Mouse (Mus musculus): ENCODE data around the gene Gm11596. TPM values are rescaled to one million over a fixed set of nuclear protein-coding genes. Genes with fewer than 3 reads are reported as not detected.

Gene Gm11596
- polyA plus RNA-seq (2017; shearing (Covaris generic)), result not detected

DNA sequence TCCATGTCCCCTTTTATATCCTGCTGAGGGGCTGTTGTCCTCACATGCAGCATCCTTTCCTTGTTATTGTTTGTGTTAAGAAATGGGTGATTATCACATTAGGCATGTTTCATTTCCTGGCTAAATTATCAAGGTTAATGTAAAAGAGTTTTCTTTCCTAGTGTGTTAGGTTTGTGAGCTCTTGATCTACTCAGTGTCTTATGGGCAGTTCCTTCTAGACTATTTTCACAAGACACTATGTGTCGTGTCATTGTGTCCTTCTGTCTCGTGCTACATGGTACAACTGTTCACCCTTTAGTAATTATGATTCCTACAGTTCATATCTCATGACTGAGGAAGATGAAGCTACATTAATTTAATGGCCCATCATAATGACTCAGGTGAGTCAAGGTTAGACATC, at the start of gene Gm11596:
Gene Gm11596, minus strand, starts transcription at position 101 of the 400 bp plus-strand sequence.

DNA sequence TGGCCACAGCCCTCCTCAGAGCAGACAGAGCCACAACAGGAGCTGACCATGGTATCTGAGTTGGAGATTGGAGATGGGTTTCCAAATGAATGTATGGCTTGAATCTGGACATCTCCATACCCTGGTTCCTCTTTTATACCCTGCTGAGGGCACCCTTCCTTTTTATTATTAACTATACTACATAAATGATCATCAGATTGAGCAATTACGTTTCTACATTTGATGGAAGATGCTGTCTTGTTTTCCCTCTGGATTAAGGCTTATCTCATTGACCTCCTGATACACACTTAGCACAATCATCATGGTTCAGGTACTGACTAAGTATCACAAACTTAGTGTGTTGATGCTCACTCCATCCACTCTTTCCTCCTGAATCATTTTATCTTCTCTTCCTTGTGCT, 44.7 kb upstream of the Gm11596 start, which contains the start of gene 2300003K06Rik:
Gene 2300003K06Rik, minus strand, starts transcription at position 101 of the 400 bp plus-strand sequence.

DNA sequence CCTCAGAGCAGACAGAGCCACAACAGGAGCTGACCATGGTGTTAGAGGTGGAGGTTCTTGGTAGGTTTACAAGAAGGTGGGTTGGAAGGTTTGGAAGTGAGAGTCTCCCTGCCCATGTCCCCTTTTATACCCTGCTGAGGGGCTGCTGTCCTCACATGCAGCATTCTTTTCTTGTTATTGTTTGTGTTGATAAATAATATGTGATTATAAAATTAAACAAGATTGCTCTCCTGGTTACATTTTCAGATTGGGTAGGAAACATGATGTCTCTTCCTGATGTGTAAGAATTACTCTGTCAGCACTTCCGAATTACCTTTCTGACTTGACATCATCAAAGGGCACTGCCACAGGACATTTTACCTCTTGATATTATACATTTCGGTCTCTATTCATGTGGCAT, 22.3 kb upstream of the Gm11596 start, which contains the start of gene Gm11564:
Gene Gm11564, minus strand, starts transcription at position 101 of the 400 bp plus-strand sequence.

DNA sequence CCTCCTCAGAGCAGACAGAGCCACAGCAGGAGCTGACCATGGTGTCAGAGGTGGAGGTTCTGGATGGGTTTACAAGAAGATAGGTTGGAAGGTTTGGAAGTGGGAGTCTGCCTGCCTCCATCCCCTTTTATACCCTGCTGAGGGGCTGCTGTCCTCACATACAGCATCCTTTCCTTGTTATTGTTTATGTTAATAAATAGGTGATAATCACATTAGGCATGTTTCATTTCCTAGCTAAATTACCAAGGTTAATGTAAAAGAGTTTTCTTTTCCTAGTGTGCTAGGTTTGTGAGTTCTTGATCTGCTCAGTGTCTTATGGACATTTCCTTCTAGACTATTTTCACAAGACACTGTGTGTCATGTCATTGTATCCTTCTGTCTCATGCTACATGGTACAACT, 16.5 kb upstream of the Gm11596 start, which contains the start of gene Krtap4-13:
Gene Krtap4-13, minus strand, starts transcription at position 101 of the 400 bp plus-strand sequence.

DNA sequence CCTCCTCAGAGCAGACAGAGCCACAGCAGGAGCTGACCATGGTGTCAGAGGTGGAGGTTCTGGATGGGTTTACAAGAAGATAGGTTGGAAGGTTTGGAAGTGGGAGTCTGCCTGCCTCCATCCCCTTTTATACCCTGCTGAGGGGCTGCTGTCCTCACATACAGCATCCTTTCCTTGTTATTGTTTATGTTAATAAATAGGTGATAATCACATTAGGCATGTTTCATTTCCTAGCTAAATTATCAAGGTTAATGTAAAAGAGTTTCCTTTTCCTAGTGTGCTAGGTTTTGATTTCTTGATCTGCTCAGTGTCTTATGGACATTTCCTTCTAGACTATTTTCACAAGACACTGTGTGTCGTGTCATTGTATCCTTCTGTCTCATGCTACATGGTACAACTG, 11.1 kb upstream of the Gm11596 start, which contains the start of gene Gm11554:
Gene Gm11554, minus strand, starts transcription at position 101 of the 400 bp plus-strand sequence.

DNA sequence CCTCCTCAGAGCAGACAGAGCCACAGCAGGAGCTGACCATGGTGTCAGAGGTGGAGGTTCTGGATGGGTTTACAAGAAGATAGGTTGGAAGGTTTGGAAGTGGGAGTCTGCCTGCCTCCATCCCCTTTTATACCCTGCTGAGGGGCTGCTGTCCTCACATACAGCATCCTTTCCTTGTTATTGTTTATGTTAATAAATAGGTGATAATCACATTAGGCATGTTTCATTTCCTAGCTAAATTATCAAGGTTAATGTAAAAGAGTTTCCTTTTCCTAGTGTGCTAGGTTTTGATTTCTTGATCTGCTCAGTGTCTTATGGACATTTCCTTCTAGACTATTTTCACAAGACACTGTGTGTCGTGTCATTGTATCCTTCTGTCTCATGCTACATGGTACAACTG, 5.6 kb upstream of the Gm11596 start, which contains the start of gene Gm11569:
Gene Gm11569, minus strand, starts transcription at position 101 of the 400 bp plus-strand sequence.

DNA sequence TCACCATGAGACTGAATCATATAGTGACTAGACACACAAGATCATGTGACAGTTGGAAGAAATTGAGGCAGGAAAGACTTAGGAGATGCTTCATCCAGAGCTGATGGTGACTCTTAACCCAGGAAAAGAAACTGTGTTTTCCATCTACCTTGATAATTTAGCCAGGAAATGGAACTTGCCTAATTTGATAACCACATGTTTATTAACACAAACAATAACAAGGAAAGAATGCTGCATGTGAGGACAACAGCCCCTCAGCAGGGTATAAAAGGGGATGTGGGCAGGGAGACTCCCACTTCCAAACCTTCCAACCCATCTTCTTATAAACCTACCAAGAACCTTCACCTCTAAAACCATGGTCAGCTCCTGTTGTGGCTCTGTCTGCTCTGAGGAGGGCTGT, 8.4 kb downstream of the Gm11596 start, which contains the start of gene Krtap4-9:
Gene Krtap4-9, plus strand, starts transcription at position 301 of the 400 bp plus-strand sequence.

DNA sequence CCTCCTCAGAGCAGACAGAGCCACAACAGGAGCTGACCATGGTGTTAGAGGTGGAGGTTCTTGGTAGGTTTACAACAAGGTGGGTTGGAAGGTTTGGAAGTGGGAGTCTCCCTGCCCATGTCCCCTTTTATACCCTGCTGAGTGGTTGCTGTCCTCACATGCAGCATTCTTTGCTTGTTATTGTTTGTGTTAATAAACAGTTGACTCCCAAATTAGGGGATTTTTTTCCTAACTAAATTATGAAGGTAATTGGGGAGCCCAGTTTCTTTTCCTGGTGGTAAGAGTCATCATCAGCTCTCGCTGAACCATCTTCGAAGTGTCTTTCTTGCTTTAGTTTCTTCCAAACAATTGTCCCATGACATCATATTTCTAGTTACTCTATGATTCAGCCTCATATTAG, 12.7 kb downstream of the Gm11596 start, which contains the start of gene Krtap4-8:
Gene Krtap4-8, minus strand, starts transcription at position 101 of the 400 bp plus-strand sequence.

DNA sequence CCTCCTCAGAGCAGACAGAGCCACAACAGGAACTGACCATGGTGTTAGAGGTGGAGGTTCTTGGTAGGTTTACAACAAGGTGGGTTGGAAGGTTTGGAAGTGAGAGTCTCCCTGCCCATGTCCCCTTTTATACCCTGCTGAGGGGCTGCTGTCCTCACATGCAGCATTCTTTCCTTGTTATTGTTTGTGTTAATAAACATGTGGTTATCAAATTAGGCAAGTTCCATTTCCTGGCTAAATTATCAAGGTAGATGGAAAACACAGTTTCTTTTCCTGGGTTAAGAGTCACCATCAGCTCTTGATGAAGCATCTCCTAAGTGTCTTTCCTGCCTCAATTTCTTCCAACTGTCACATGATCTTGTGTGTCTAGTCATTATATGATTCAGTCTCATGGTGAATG, 20.5 kb downstream of the Gm11596 start, which contains the start of gene Gm11595:
Gene Gm11595, minus strand, starts transcription at position 101 of the 400 bp plus-strand sequence.

Other genes starting within 250 kb of the Gm11596 start
- gene Krtap3-3, start 242.6 kb downstream of the Gm11596 start, polyA plus RNA-seq (2017; shearing (Covaris generic)), result not detected
- not detected for gene Krtap3-2, start 236.6 kb downstream of the Gm11596 start, polyA plus RNA-seq (2017; shearing (Covaris generic))
- not detected for gene Gm11939, start 234.0 kb downstream of the Gm11596 start, polyA plus RNA-seq (2017; shearing (Covaris generic))
- gene Krtap3-1, start 226.8 kb downstream of the Gm11596 start, polyA plus RNA-seq (2017; shearing (Covaris generic)), result not detected
- gene Krtap1-5, start 212.5 kb downstream of the Gm11596 start, polyA plus RNA-seq (2017; shearing (Covaris generic)), result not detected
- gene Krtap1-4, start 209.8 kb downstream of the Gm11596 start, polyA plus RNA-seq (2017; shearing (Covaris generic)), result not detected
- gene Krtap1-3, start 202.1 kb downstream of the Gm11596 start, polyA plus RNA-seq (2017; shearing (Covaris generic)), result not detected
- gene Krtap9-3, start 195.4 kb downstream of the Gm11596 start, polyA plus RNA-seq (2017; shearing (Covaris generic)), result not detected
- gene Gm11938, start 190.2 kb downstream of the Gm11596 start, polyA plus RNA-seq (2017; shearing (Covaris generic)), result not detected
- not detected for gene Gm11937, start 183.3 kb downstream of the Gm11596 start, polyA plus RNA-seq (2017; shearing (Covaris generic))
- not detected for gene Krtap2-4, start 178.6 kb downstream of the Gm11596 start, polyA plus RNA-seq (2017; shearing (Covaris generic))
- gene Gm11562, start 173.0 kb downstream of the Gm11596 start, polyA plus RNA-seq (2017; shearing (Covaris generic)), result not detected
- not detected for gene Krtap4-1, start 165.2 kb downstream of the Gm11596 start, polyA plus RNA-seq (2017; shearing (Covaris generic))
- not detected for gene Krtap4-2, start 158.4 kb downstream of the Gm11596 start, polyA plus RNA-seq (2017; shearing (Covaris generic))
- gene Krtap4-7, start 149.4 kb downstream of the Gm11596 start, polyA plus RNA-seq (2017; shearing (Covaris generic)), result not detected
- not detected for gene Gm11555, start 143.2 kb downstream of the Gm11596 start, polyA plus RNA-seq (2017; shearing (Covaris generic))
- not detected for gene Gm11563, start 134.5 kb downstream of the Gm11596 start, polyA plus RNA-seq (2017; shearing (Covaris generic))
- not detected for gene Krtap4-6, start 127.5 kb downstream of the Gm11596 start, polyA plus RNA-seq (2017; shearing (Covaris generic))
- not detected for gene Gm14190, start 102.7 kb downstream of the Gm11596 start, polyA plus RNA-seq (2017; shearing (Covaris generic))
- gene Gm14180, start 59.2 kb downstream of the Gm11596 start, polyA plus RNA-seq (2017; shearing (Covaris generic)), result not detected
- not detected for gene Gm11595, start 20.6 kb downstream of the Gm11596 start, polyA plus RNA-seq (2017; shearing (Covaris generic))
- gene Krtap4-8, start 12.8 kb downstream of the Gm11596 start, polyA plus RNA-seq (2017; shearing (Covaris generic)), result not detected
- gene Krtap4-9, start 8.3 kb downstream of the Gm11596 start, polyA plus RNA-seq (2017; shearing (Covaris generic)), result not detected
- gene Gm11569, start 5.5 kb upstream of the Gm11596 start, polyA plus RNA-seq (2017; shearing (Covaris generic)), result not detected
- gene Gm11554, start 11.0 kb upstream of the Gm11596 start, polyA plus RNA-seq (2017; shearing (Covaris generic)), result not detected
- not detected for gene Krtap4-13, start 16.4 kb upstream of the Gm11596 start, polyA plus RNA-seq (2017; shearing (Covaris generic))
- gene Gm11564, start 22.2 kb upstream of the Gm11596 start, polyA plus RNA-seq (2017; shearing (Covaris generic)), result not detected
- not detected for gene 2300003K06Rik, start 44.6 kb upstream of the Gm11596 start, polyA plus RNA-seq (2017; shearing (Covaris generic))
- not detected for gene Krtap4-16, start 58.1 kb upstream of the Gm11596 start, polyA plus RNA-seq (2017; shearing (Covaris generic))
- not detected for gene Gm11568, start 64.5 kb upstream of the Gm11596 start, polyA plus RNA-seq (2017; shearing (Covaris generic))
- gene Gm11559, start 71.0 kb upstream of the Gm11596 start, polyA plus RNA-seq (2017; shearing (Covaris generic)), result not detected
- gene Krtap9-1, start 79.9 kb upstream of the Gm11596 start, polyA plus RNA-seq (2017; shearing (Covaris generic)), result not detected
- gene Gm11567, start 85.7 kb upstream of the Gm11596 start, polyA plus RNA-seq (2017; shearing (Covaris generic)), result not detected
- not detected for gene Krtap31-1, start 114.5 kb upstream of the Gm11596 start, polyA plus RNA-seq (2017; shearing (Covaris generic))
- not detected for gene Gm11565, start 121.3 kb upstream of the Gm11596 start, polyA plus RNA-seq (2017; shearing (Covaris generic))
- gene Krtap31-2, start 142.8 kb upstream of the Gm11596 start, polyA plus RNA-seq (2017; shearing (Covaris generic)), result not detected
- not detected for gene Krtap9-5, start 155.0 kb upstream of the Gm11596 start, polyA plus RNA-seq (2017; shearing (Covaris generic))
- gene Krtap29-1, start 185.6 kb upstream of the Gm11596 start, polyA plus RNA-seq (2017; shearing (Covaris generic)), result not detected
- gene Krtap16-1, start 193.1 kb upstream of the Gm11596 start, polyA plus RNA-seq (2017; shearing (Covaris generic)), result not detected
- gene Krtap17-1, start 200.5 kb upstream of the Gm11596 start, polyA plus RNA-seq (2017; shearing (Covaris generic)), result not detected
- not detected for gene Krt33a, start 222.7 kb upstream of the Gm11596 start, polyA plus RNA-seq (2017; shearing (Covaris generic))
- gene Krt33b, start 236.4 kb upstream of the Gm11596 start, polyA plus RNA-seq (2017; shearing (Covaris generic)), result not detected
- not detected for gene Krt34, start 248.1 kb upstream of the Gm11596 start, polyA plus RNA-seq (2017; shearing (Covaris generic))

All from CD4-positive, CD25-positive, alpha-beta regulatory T cell (primary cell).